ENCODE assay signal across 27 mouse cellular contexts in genomic region chr1:36235057-36235639, GRCm38 (mm10). TPM values are rescaled to one million over a fixed set of nuclear protein-coding genes. Genes with fewer than 3 reads are reported as not detected.
A peak's percentile ranks its signal among the peaks of the same experiment; 100 is the strongest.
DNase-seq lines count a peak whose midpoint lies in the region; ATAC-seq and TF ChIP-seq lines count a peak whose summit lies in the region.
"Had no signal": no experiment of that assay in that cellular context is flagged by ENCODE, and none has a peak within 500 bp of the region (broad histone marks: within the 10 kb centered on the region; RNA-seq: fewer than 3 reads in every experiment).

No protein-coding gene starts in this region.

- peak overlapping the region; percentile 2; the same call in 1 of the 2 replicates for H3K4me2 ChIP-seq in CH12.LX (ENCODE audit: insufficient read depth, low read depth, poor library complexity, severe bottlenecking)
- H3K4me2 ChIP-seq: heart, embryonic 15.5 days; midbrain, embryonic 13.5 days; neural tube, embryonic 15.5 days; stomach, embryonic 15.5 days had no signal

- DNase-seq in frontal cortex, adult 2 months (ENCODE audit: extremely low spot score in 1 of 2, low spot score in 1 of 2), result no peak
- DNase-seq in 416B (ENCODE audit: low read depth) (peak; percentile 73), CH12.LX (ENCODE audit: extremely low read depth) (no peak)
- DNase-seq in thymus, adult 2 months, result no peak
- DNase-seq: cerebellum, adult 8-10 months; cerebellum, postnatal 25 days; kidney, adult 8-10 months; layer of hippocampus, adult 9-11 months; liver; lung, adult 2 months; lung, postnatal 10 days; retina, postnatal 1 day; right cerebral cortex, postnatal 14 days; thymus, postnatal 14 days had no signal

- H3K79me2 ChIP-seq in CH12.LX (replicated peaks; ENCODE audit: control insufficient read depth, extremely low read depth, insufficient read depth, poor library complexity, severe bottlenecking), result peaks cover 32% of the 10 kb centered on the region

- ATAC-seq in frontal cortex, adult (ENCODE audit: low TSS enrichment), result 0 out of 2 replicates have a peak, but pooled peaks have one; percentile 23
- ATAC-seq in common myeloid progenitor, adult 5-6 weeks (replicated peaks; ENCODE audit: low read depth, poor library complexity, severe bottlenecking), result peak; percentile 27; the same call in 1 of the 2 replicates
- no peak for ATAC-seq in erythroblast, adult 5-6 weeks (replicated peaks; ENCODE audit: low FRiP score, poor library complexity, severe bottlenecking)
- ATAC-seq in monocyte, adult 5-6 weeks (replicated peaks; ENCODE audit: insufficient number of reproducible peaks, low FRiP score, low TSS enrichment, poor library complexity, severe bottlenecking), result no peak
- ATAC-seq: forebrain, embryonic 14.5 days; hindbrain, embryonic 16.5 days; intestine, embryonic 16.5 days; midbrain, embryonic 13.5 days had no signal

- TF ChIP-seq CTCF in CH12.LX (conservative IDR thresholded peaks at IDR 0.05 in 1 of 2, IDR thresholded peaks at IDR 0.05 in 1 of 2; ENCODE audit: low read depth in 2 of 2, low read length in 2 of 2), result no peak
- TF ChIP-seq CTCF in thymus, adult 2 months (IDR thresholded peaks at IDR 0.05; ENCODE audit: borderline replicate concordance, control insufficient read depth, extremely low read depth, insufficient read depth, low read length, poor library complexity), result no peak

- 80% methylated on average over 9 of the region's 9 CpGs for WGBS in thymus, adult 2 months

- no peaks in the 10 kb centered on the region for H3K9me3 ChIP-seq in CH12.LX (replicated peaks; ENCODE audit: low read length)
- H3K9me3 ChIP-seq: heart, embryonic 15.5 days; midbrain, embryonic 13.5 days; neural tube, embryonic 15.5 days; stomach, embryonic 15.5 days had no signal

- peaks cover 20 to 66% of the 10 kb centered on the region in 2 experiments for H3K4me1 ChIP-seq in CH12.LX (ENCODE audit: control insufficient read depth in 1 of 2, insufficient read depth in 2 of 2)
- peaks cover 5% of the 10 kb centered on the region; the same call in 1 of the 2 replicates for H3K4me1 ChIP-seq in thymus, adult 2 months (replicated peaks; ENCODE audit: control insufficient read depth, insufficient read depth, low read length)
- H3K4me1 ChIP-seq: heart, embryonic 15.5 days; stomach, embryonic 15.5 days had no signal

- 0 out of 2 replicates have a peak overlapping the region, but pooled peaks have one; percentile 5 for H3K27ac ChIP-seq in CH12.LX (ENCODE audit: insufficient read depth, low read depth)
- no peak overlapping the region for H3K27ac ChIP-seq in thymus, adult 2 months (ENCODE audit: control insufficient read depth, insufficient read depth, low read length)
- H3K27ac ChIP-seq: heart, embryonic 15.5 days; kidney, postnatal 0 days; liver, embryonic 14.5 days; midbrain, embryonic 13.5 days; neural tube, embryonic 15.5 days; stomach, embryonic 15.5 days had no signal

- no peak overlapping the region for H3K4me3 ChIP-seq in CH12.LX (replicated peaks in 1 of 3; ENCODE audit: low read depth in 2 of 3, low read length in 2 of 3, poor library complexity in 1 of 3)
- no peak overlapping the region for H3K4me3 ChIP-seq in thymus, adult 2 months (ENCODE audit: control insufficient read depth, insufficient read depth, low read length)
- H3K4me3 ChIP-seq: heart, embryonic 15.5 days; midbrain, embryonic 13.5 days; neural tube, embryonic 15.5 days; stomach, embryonic 15.5 days had no signal

- no peak for TF ChIP-seq EP300 in CH12.LX (IDR thresholded peaks at IDR 0.05; ENCODE audit: low read length)

- H3K9ac ChIP-seq in CH12.LX (ENCODE audit: insufficient read depth, low read depth), result no peak overlapping the region
- H3K9ac ChIP-seq: heart, embryonic 15.5 days; liver, embryonic 14.5 days; midbrain, embryonic 13.5 days; neural tube, embryonic 15.5 days; stomach, embryonic 15.5 days had no signal

- H3K36me3 ChIP-seq in CH12.LX (replicated peaks in 1 of 2; ENCODE audit: control insufficient read depth in 1 of 2, insufficient read depth in 1 of 2, low read length in 1 of 2), result peaks cover 20 to 69% of the 10 kb centered on the region in 2 experiments
- H3K36me3 ChIP-seq in thymus, adult 2 months (ENCODE audit: control insufficient read depth, insufficient read depth, low read length), result peaks cover 24% of the 10 kb centered on the region
- H3K36me3 ChIP-seq: stomach, embryonic 15.5 days had no signal

- H3K27me3 ChIP-seq in CH12.LX (replicated peaks), result no peaks in the 10 kb centered on the region
- H3K27me3 ChIP-seq in thymus, adult 2 months (ENCODE audit: control insufficient read depth, insufficient read depth, low read length), result no peaks in the 10 kb centered on the region
- H3K27me3 ChIP-seq: heart, embryonic 15.5 days; midbrain, embryonic 13.5 days; neural tube, embryonic 15.5 days; stomach, embryonic 15.5 days had no signal

- no peak for TF ChIP-seq RAD21 in CH12.LX (IDR thresholded peaks at IDR 0.05; ENCODE audit: low read depth, low read length)

- in situ Hi-C loops in CH12.LX (cut with MboI; ENCODE audit: low pct_ligation_motif_present, low pct_unique_long_range_greater_than_20kb, low sequenced_read_pairs), result no loop called here

- no peak for TF ChIP-seq POLR2A in CH12.LX (IDR thresholded peaks at IDR 0.05; ENCODE audit: low read depth, low read length)
- no peak for TF ChIP-seq POLR2A in thymus, adult 2 months (IDR thresholded peaks at IDR 0.05; ENCODE audit: control insufficient read depth, extremely low read depth, insufficient read depth, low read length, poor library complexity)

- dilution Hi-C loops in CH12.LX (cut with MboI; ENCODE audit: extremely low pct_ligation_motif_present, extremely low pct_unique_long_range_greater_than_20kb, low sequenced_read_pairs), result no loop called here

TF ChIP-seq in CH12.LX, 34 proteins besides CTCF, POLR2A, EP300 and RAD21:
- no peak for TF ChIP-seq HCFC1 (IDR thresholded peaks at IDR 0.05; ENCODE audit: low read depth, low read length)
- TF ChIP-seq ZNF384 (IDR thresholded peaks at IDR 0.05; ENCODE audit: low read depth, low read length), result no peak
- TF ChIP-seq SIN3A (IDR thresholded peaks at IDR 0.05; ENCODE audit: low read length), result no peak
- no peak for TF ChIP-seq USF1 (IDR thresholded peaks at IDR 0.05; ENCODE audit: low read depth, low read length)
- TF ChIP-seq SMC3 (IDR thresholded peaks at IDR 0.05; ENCODE audit: low read depth, low read length), result no peak
- no peak for TF ChIP-seq NELFE (IDR thresholded peaks at IDR 0.05; ENCODE audit: low read depth, low read length)
- no peak for TF ChIP-seq IRF4 (IDR thresholded peaks at IDR 0.05; ENCODE audit: low read depth, low read length)
- TF ChIP-seq MAX (IDR thresholded peaks at IDR 0.05; ENCODE audit: low read length), result no peak
- no peak for TF ChIP-seq MEF2A (IDR thresholded peaks at IDR 0.05; ENCODE audit: borderline replicate concordance, low read depth, low read length)
- TF ChIP-seq USF2 (conservative IDR thresholded peaks at IDR 0.05; ENCODE audit: low read depth, low read length), result no peak
- TF ChIP-seq GABPA (IDR thresholded peaks at IDR 0.05; ENCODE audit: insufficient replicate concordance, low read depth, low read length), result no peak
- no peak for TF ChIP-seq ZC3H11A (IDR thresholded peaks at IDR 0.05; ENCODE audit: low read depth, low read length)
- no peak for TF ChIP-seq CHD1 (IDR thresholded peaks at IDR 0.05; ENCODE audit: low read depth, low read length)
- no peak for TF ChIP-seq TBP (conservative IDR thresholded peaks at IDR 0.05; ENCODE audit: low read depth, low read length)
- TF ChIP-seq MAZ (IDR thresholded peaks at IDR 0.05; ENCODE audit: low read depth, low read length), result no peak
- no peak for TF ChIP-seq ZKSCAN1 (IDR thresholded peaks at IDR 0.05; ENCODE audit: borderline replicate concordance, low read depth, low read length)
- no peak; the same call in 1 of the 2 replicates for TF ChIP-seq BHLHE40 (IDR thresholded peaks at IDR 0.05; ENCODE audit: low read depth, low read length)
- TF ChIP-seq UBTF (IDR thresholded peaks at IDR 0.05; ENCODE audit: low read depth, low read length), result no peak
- TF ChIP-seq KAT2A (IDR thresholded peaks at IDR 0.05; ENCODE audit: insufficient replicate concordance, low read length), result no peak

RNA-seq across cellular contexts. Expression of gene Uggt1, which starts 9.4 kb away (rescaled TPM):
- polyA plus RNA-seq in frontal cortex, adult 2 months (2012; rRNA removed), result 23.4 and 25.2 TPM in 2 replicates
- total RNA-seq in CH12.LX (2012; rRNA removed) (41.2 and 47.9 TPM in 2 replicates), CH12.LX (2014; rRNA removed) (35.3 and 39.8 TPM in 2 replicates)
- 38.6 and 39.5 TPM in 2 replicates for polyA plus RNA-seq in CH12.LX (2012; ENCODE audit: insufficient read length, low read depth)
- 73.2 and 82.4 TPM in 2 replicates for total RNA-seq in common myeloid progenitor, adult 5-6 weeks (2017)
- 17.5 and 18.6 TPM in 2 replicates for total RNA-seq in erythroblast, adult 5-6 weeks (2015; ENCODE audit: low replicate concordance)
- 23.0 and 42.7 TPM in 2 replicates for total RNA-seq in erythroblast, adult 5-6 weeks (2017; ENCODE audit: low replicate concordance)
- polyA plus RNA-seq in thymus, adult 2 months (2012; rRNA removed), result 31.8 and 33.0 TPM in 2 replicates
- total RNA-seq in monocyte, adult 5-6 weeks (2017), result 91.2 to 135 TPM (median 106 TPM) in 3 replicates

RNA-seq across cellular contexts. Expression of gene Neurl3, which starts 39.3 kb away (rescaled TPM):
- 0.97 and 1.1 TPM in 2 replicates for polyA plus RNA-seq in frontal cortex, adult 2 months (2012; rRNA removed)
- total RNA-seq in CH12.LX (2012; rRNA removed) (0.08 TPM in 1 of 2 replicates, not detected in the other), CH12.LX (2014; rRNA removed) (0.08 TPM in 1 of 2 replicates, not detected in the other)
- polyA plus RNA-seq in CH12.LX (2012; ENCODE audit: insufficient read length, low read depth), result 0.09 and 0.10 TPM in 2 replicates
- 20.1 and 22.6 TPM in 2 replicates for total RNA-seq in common myeloid progenitor, adult 5-6 weeks (2017)
- total RNA-seq in erythroblast, adult 5-6 weeks (2015; ENCODE audit: low replicate concordance), result 8.6 and 14.2 TPM in 2 replicates
- total RNA-seq in erythroblast, adult 5-6 weeks (2017; ENCODE audit: low replicate concordance), result 8.0 and 9.1 TPM in 2 replicates
- 13.4 and 14.3 TPM in 2 replicates for polyA plus RNA-seq in thymus, adult 2 months (2012; rRNA removed)
- 315 to 366 TPM (median 360 TPM) in 3 replicates for total RNA-seq in monocyte, adult 5-6 weeks (2017)

Comparison
In these comparisons a context has a peak if more than half of its experiments do, and no peak if none do; other contexts are left out.
1. ATAC-seq: peak in frontal cortex, adult (single experiment) and common myeloid progenitor, adult 5-6 weeks (single experiment); none in erythroblast, adult 5-6 weeks (single experiment) and monocyte, adult 5-6 weeks (single experiment).
2. RNA of gene Neurl3, which starts 39.3 kb away (total RNA-seq): 315 to 366 TPM in monocyte, adult 5-6 weeks; 20.1 to 22.6 TPM in common myeloid progenitor, adult 5-6 weeks, 8.0 to 14.2 TPM in erythroblast, adult 5-6 weeks and 0.08 TPM in CH12.LX; every median in the first group is over 10 times any median in the second.